Mouse (Mus musculus) central nervous system, embryonic 11.5 days (tissue): ENCODE data around the gene Olfr914. TPM values are rescaled to one million over a fixed set of nuclear protein-coding genes. Genes with fewer than 3 reads are reported as not detected.

Source experiments
- polyA plus RNA-seq: library from polyadenylated mRNA; depleted of rRNA; stranded (reverse); fragments of >200 nt; gene quantifications from 2 replicates; pipeline ENCODE4 v1.2.3, GENCODE M21; 2012; rRNA removed

Gene Olfr914
- polyA plus RNA-seq: not detected in 2 replicates

GRCm38 (mm10) chr9:38604802-38605201, at the start of gene Olfr914:
Olfr914 (plus strand) TSS chr9:38605102.

DNA sequence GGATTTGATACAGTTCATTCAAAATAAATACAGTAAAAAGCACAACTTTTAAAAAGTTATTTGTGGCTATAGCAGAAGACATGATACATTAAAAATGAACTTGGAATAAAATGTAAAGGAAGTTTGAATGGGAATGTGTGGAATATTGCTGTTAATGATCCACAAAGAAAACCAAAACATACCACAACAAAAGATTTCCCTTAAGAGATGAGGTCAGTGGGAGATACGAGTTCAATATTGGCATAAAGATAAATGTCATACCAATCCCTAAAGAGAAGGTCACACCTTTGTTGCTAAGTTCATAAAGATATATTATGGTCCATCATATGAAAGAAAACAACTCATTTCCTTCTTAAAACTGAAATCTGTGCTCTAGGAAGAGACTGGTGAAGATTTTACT, 25.0 kb upstream of the Olfr914 start, which contains the start of gene Olfr912:
TSS of gene Olfr912 (plus strand) at position 301 of the 400 bp plus-strand sequence.

DNA sequence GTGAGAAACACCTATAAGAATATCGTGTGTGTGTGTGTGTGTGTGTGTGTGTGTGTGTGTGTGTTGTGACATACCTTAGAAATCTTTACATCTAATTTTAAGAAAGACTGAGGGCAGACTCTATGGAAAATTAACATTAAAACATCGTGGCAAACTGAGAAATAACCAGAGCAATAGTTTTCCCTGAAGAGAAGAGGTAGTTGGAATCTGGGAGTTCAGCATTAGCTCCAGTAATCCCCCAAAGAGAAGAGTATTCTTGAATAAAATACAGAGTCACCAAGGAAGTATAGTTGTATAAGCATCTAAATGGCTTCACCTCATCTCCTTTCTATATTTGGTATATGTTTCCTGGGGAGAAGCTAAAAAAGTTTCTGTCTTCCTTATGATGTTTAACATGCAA, 12.4 kb upstream of the Olfr914 start, which contains the start of gene Olfr913:
TSS of gene Olfr913 (plus strand) at position 301 of the 400 bp plus-strand sequence.

DNA sequence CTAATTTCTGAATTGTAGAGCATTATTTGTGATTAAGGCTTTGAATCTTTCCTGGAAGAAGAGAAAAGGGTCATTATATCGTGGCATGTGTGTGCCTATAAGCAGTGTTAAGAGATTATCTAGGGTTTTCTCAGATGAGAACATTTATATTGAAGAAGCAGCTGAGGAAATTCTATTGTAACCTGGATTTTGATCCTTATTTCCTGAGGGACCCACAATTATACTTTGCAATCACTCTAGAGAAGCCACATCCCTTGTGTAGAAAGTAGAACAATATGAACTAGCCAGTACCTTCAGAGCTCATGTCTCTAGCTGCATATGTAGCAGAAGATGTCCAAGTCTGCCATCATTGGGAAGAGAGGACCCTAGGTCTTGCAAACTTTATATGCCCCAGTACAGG, 54.9 kb downstream of the Olfr914 start, which contains the start of gene Olfr916:
TSS of gene Olfr916 (minus strand) at position 101 of the 400 bp plus-strand sequence.

Other genes with a start within 250 kb of the Olfr914 start
- not detected in 2 replicates for gene Olfr250, start 238.2 kb upstream of the Olfr914 start, polyA plus RNA-seq
- gene Olfr251, start 228.0 kb upstream of the Olfr914 start, polyA plus RNA-seq: not detected in 2 replicates
- gene Olfr147, start 203.4 kb upstream of the Olfr914 start, polyA plus RNA-seq: not detected in 2 replicates
- not detected in 2 replicates for gene Olfr901, start 175.6 kb upstream of the Olfr914 start, polyA plus RNA-seq
- gene Olfr902, start 157.4 kb upstream of the Olfr914 start, polyA plus RNA-seq: not detected in 2 replicates
- gene Olfr904, start 142.0 kb upstream of the Olfr914 start, polyA plus RNA-seq: not detected in 2 replicates
- not detected in 2 replicates for gene Olfr905, start 134.0 kb upstream of the Olfr914 start, polyA plus RNA-seq
- not detected in 2 replicates for gene Olfr906, start 118.0 kb upstream of the Olfr914 start, polyA plus RNA-seq
- gene Olfr907, start 109.3 kb upstream of the Olfr914 start, polyA plus RNA-seq: not detected in 2 replicates
- not detected in 2 replicates for gene Olfr911-ps1, start 83.5 kb upstream of the Olfr914 start, polyA plus RNA-seq
- not detected in 2 replicates for gene Olfr910, start 67.3 kb upstream of the Olfr914 start, polyA plus RNA-seq
- not detected in 2 replicates for gene Olfr912, start 24.9 kb upstream of the Olfr914 start, polyA plus RNA-seq
- not detected in 2 replicates for gene Olfr913, start 12.3 kb upstream of the Olfr914 start, polyA plus RNA-seq
- gene Olfr916, start 54.8 kb downstream of the Olfr914 start, polyA plus RNA-seq: not detected in 2 replicates
- gene Olfr917, start 60.7 kb downstream of the Olfr914 start, polyA plus RNA-seq: not detected in 2 replicates
- not detected in 2 replicates for gene Olfr918, start 69.5 kb downstream of the Olfr914 start, polyA plus RNA-seq
- gene Olfr919, start 98.6 kb downstream of the Olfr914 start, polyA plus RNA-seq: not detected in 2 replicates
- 6.0 and 9.7 TPM in 2 replicates for gene Vwa5a, start 113.2 kb downstream of the Olfr914 start, polyA plus RNA-seq
- 0.01 and 0.06 TPM in 2 replicates for gene Olfr920, start 147.2 kb downstream of the Olfr914 start, polyA plus RNA-seq
- gene Olfr921, start 168.0 kb downstream of the Olfr914 start, polyA plus RNA-seq: not detected in 2 replicates
- gene Olfr922, start 209.5 kb downstream of the Olfr914 start, polyA plus RNA-seq: not detected in 2 replicates
- not detected in 2 replicates for gene Olfr923, start 221.4 kb downstream of the Olfr914 start, polyA plus RNA-seq
- not detected in 2 replicates for gene Olfr924, start 239.3 kb downstream of the Olfr914 start, polyA plus RNA-seq
- gene Olfr26, start 250.0 kb downstream of the Olfr914 start, polyA plus RNA-seq: not detected in 2 replicates